ENCODE assay signal across 8 mouse cellular contexts in the genomic region with DNA sequence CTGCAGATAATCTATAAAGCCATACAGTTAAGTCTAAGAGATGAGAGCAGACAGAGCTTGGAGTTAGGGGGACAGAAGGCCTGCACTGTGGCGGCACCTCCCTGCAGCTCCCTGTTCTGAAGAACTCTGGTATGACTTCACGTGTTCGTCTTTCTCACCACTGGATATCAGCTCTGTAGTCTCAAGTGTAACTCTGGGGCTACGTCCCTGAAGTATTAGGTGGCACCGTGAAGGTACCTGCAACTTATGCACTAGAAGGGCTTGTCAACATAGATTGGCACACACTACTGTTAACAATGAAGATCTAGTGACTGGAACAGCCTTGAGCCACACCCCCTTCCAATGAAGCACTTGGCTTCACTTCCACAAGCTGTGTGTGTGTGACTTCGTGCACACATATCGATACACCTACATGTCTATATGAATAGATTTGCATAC. TPM values are rescaled to one million over a fixed set of nuclear protein-coding genes. Genes with fewer than 3 reads are reported as not detected.
DNase-seq lines count a peak whose midpoint lies in the region; ATAC-seq lines count a peak whose summit lies in the region.

No protein-coding gene starts in this region.

- H3K27ac ChIP-seq in heart, embryonic 14.5 days (replicated peaks in 1 of 2; ENCODE audit: control insufficient read depth in 1 of 2, insufficient read depth in 1 of 2, low read depth in 2 of 2, low read length in 2 of 2): no peak overlapping the region
- H3K27ac ChIP-seq in embryonic facial prominence, embryonic 11.5 days (replicated peaks; ENCODE audit: low read depth, low read length): no peak overlapping the region
- H3K27ac ChIP-seq in hindbrain, embryonic 13.5 days: no peak overlapping the region
- no peak overlapping the region for H3K27ac ChIP-seq in midbrain, embryonic 12.5 days (replicated peaks)

- 56% methylated on average over 7 of the region's 7 CpGs for WGBS in heart, embryonic 14.5 days
- 65% methylated on average over 7 of the region's 7 CpGs for WGBS in embryonic facial prominence, embryonic 11.5 days
- 59% methylated on average over 7 of the region's 7 CpGs for WGBS in hindbrain, embryonic 13.5 days
- WGBS in midbrain, embryonic 12.5 days: 62% methylated on average over 7 of the region's 7 CpGs

- H3K9ac ChIP-seq in heart, embryonic 14.5 days (ENCODE audit: low read length): peak overlapping the region; percentile 53; the same call in 1 of the 2 replicates
- H3K9ac ChIP-seq in embryonic facial prominence, embryonic 11.5 days (replicated peaks; ENCODE audit: low read length): no peak overlapping the region
- peak overlapping the region; percentile 62; the same call in 1 of the 2 replicates for H3K9ac ChIP-seq in hindbrain, embryonic 13.5 days
- H3K9ac ChIP-seq in midbrain, embryonic 12.5 days (replicated peaks): peak overlapping the region; percentile 39; the same call in 1 of the 2 replicates

- H3K4me2 ChIP-seq in heart, embryonic 14.5 days (ENCODE audit: low read length): peak overlapping the region; percentile 60
- H3K4me2 ChIP-seq in embryonic facial prominence, embryonic 11.5 days (ENCODE audit: low read depth, low read length): peak overlapping the region; percentile 13; the same call in 1 of the 2 replicates
- peak overlapping the region; percentile 47 for H3K4me2 ChIP-seq in hindbrain, embryonic 13.5 days
- H3K4me2 ChIP-seq in midbrain, embryonic 12.5 days (replicated peaks): peak overlapping the region; percentile 50

- H3K4me3 ChIP-seq in heart, embryonic 14.5 days (ENCODE audit: control insufficient read depth in 1 of 2, insufficient read depth in 1 of 2, low read depth in 1 of 2, low read length in 2 of 2): peak overlapping the region in 1 of 2 experiments; percentile 20; a peak in 2 of 4 replicates
- H3K4me3 ChIP-seq in embryonic facial prominence, embryonic 11.5 days (ENCODE audit: low read depth, low read length): no peak overlapping the region
- H3K4me3 ChIP-seq in hindbrain, embryonic 13.5 days: peak overlapping the region; percentile 24; the same call in 1 of the 2 replicates
- 0 out of 2 replicates have a peak overlapping the region, but pooled peaks have one; percentile 17 for H3K4me3 ChIP-seq in midbrain, embryonic 12.5 days

- no peak for ATAC-seq in heart, embryonic 14.5 days (ENCODE audit: insufficient number of reproducible peaks, insufficient read depth, low FRiP score, low read depth)
- ATAC-seq in embryonic facial prominence, embryonic 11.5 days (replicated peaks; ENCODE audit: insufficient number of reproducible peaks, low FRiP score, low TSS enrichment, low read depth): 0 out of 2 replicates have a peak, but pooled peaks have one; percentile 23
- peak; percentile 86 for ATAC-seq in hindbrain, embryonic 13.5 days (ENCODE audit: low FRiP score)
- peak; percentile 80 for ATAC-seq in midbrain, embryonic 12.5 days (ENCODE audit: low FRiP score, low read depth)

- no peaks in the 10 kb centered on the region for H3K27me3 ChIP-seq in heart, embryonic 14.5 days (ENCODE audit: control insufficient read depth, insufficient read depth, low read length)
- no peaks in the 10 kb centered on the region for H3K27me3 ChIP-seq in embryonic facial prominence, embryonic 11.5 days (ENCODE audit: control insufficient read depth, insufficient read depth, low read length)
- no peaks in the 10 kb centered on the region for H3K27me3 ChIP-seq in hindbrain, embryonic 13.5 days
- no peaks in the 10 kb centered on the region for H3K27me3 ChIP-seq in midbrain, embryonic 12.5 days

- no peaks in the 10 kb centered on the region for H3K9me3 ChIP-seq in heart, embryonic 14.5 days (ENCODE audit: control insufficient read depth, low read length)
- no peaks in the 10 kb centered on the region for H3K9me3 ChIP-seq in embryonic facial prominence, embryonic 11.5 days (replicated peaks; ENCODE audit: control insufficient read depth, low read length)
- H3K9me3 ChIP-seq in hindbrain, embryonic 13.5 days: no peaks in the 10 kb centered on the region
- H3K9me3 ChIP-seq in midbrain, embryonic 12.5 days: no peaks in the 10 kb centered on the region

- H3K4me1 ChIP-seq in heart, embryonic 14.5 days (ENCODE audit: control insufficient read depth in 2 of 2, insufficient read depth in 2 of 2, low read length in 2 of 2): no peaks in the 10 kb centered on the region
- no peaks in the 10 kb centered on the region for H3K4me1 ChIP-seq in embryonic facial prominence, embryonic 11.5 days (ENCODE audit: control insufficient read depth, insufficient read depth, low read length)
- peaks cover 4% of the 10 kb centered on the region for H3K4me1 ChIP-seq in hindbrain, embryonic 13.5 days (replicated peaks)
- peaks cover 5% of the 10 kb centered on the region; the same call in 1 of the 2 replicates for H3K4me1 ChIP-seq in midbrain, embryonic 12.5 days

- DNase-seq in heart, adult 8-10 months (ENCODE audit: low spot score): no peak
- DNase-seq in embryonic facial prominence, embryonic 11.5 days (ENCODE audit: low spot score): no peak
- DNase-seq in right cerebral cortex, postnatal 14 days: no peak
- no peak for DNase-seq in ovary, postnatal 14 days (ENCODE audit: low spot score)
- DNase-seq in right cerebral cortex, adult 18-20 months: no peak

- no peaks in the 10 kb centered on the region for H3K36me3 ChIP-seq in heart, embryonic 14.5 days (ENCODE audit: control insufficient read depth, insufficient read depth, low read length)
- H3K36me3 ChIP-seq in embryonic facial prominence, embryonic 11.5 days (replicated peaks; ENCODE audit: control insufficient read depth, insufficient read depth, low read depth, low read length): no peaks in the 10 kb centered on the region
- no peaks in the 10 kb centered on the region for H3K36me3 ChIP-seq in hindbrain, embryonic 13.5 days
- no peaks in the 10 kb centered on the region for H3K36me3 ChIP-seq in midbrain, embryonic 12.5 days

RNA-seq across cellular contexts. Expression of gene Arhgap15, which starts 25.5 kb away (rescaled TPM):
- polyA plus RNA-seq in heart, embryonic 14.5 days (2014; fragmentation: Nextera tagmentation; extraction: Ambion mirVana): 0.58 and 0.77 TPM in 2 replicates
- total RNA-seq in heart, adult 8-10 months (2022): 1 to 10 TPM in 2 of 4 experiments, under 1 TPM in 2; 0.41 to 1.1 (median 0.89) TPM
- polyA plus RNA-seq in embryonic facial prominence, embryonic 11.5 days (2014; fragmentation: Nextera tagmentation; extraction: Ambion mirVana): 0.20 and 0.35 TPM in 2 replicates
- 2.2 and 2.8 TPM in 2 replicates for polyA plus RNA-seq in hindbrain, embryonic 13.5 days (2015; fragmentation: Nextera tagmentation; extraction: Ambion mirVana)
- 0.30 and 0.32 TPM in 2 replicates for polyA plus RNA-seq in midbrain, embryonic 12.5 days (2016; fragmentation: Nextera tagmentation; extraction: Ambion mirVana)
